Mouse (Mus musculus) MN1 (cell line): Measurements from ENCODE around the gene Rps11.
"Not testable (repeated sequence)": the region's sequence is repeated elsewhere in the genome, so short reads cannot be mapped to it uniquely, and the experiment has no call there.

Experiments
- DNase-seq: peaks from one replicate; pipeline ENCODE4 v3.0.0-alpha.2; 2016; ENCODE audit warnings: low spot score

Rps11 gene

GRCm38 (mm10) chr7:45131850-45132249, 7.6 kb upstream of the Rps11 start:
- DNase-seq = no peak

- no peak for DNase-seq
Observed at GRCm38 (mm10) chr7:45129776-45130512, 5.7 kb upstream of the Rps11 start.

- DNase-seq = peak; percentile 79
Observed at GRCm38 (mm10) chr7:45129318-45129717, 5.1 kb upstream of the Rps11 start.

GRCm38 (mm10) chr7:45128624-45129246, 4.5 kb upstream of the Rps11 start, which contains the start of gene Rpl13a:
Gene Rpl13a, minus strand, starts transcription at chr7:45128761.
- peak; percentile 99 for DNase-seq

GRCm38 (mm10) chr7:45127700-45128224, 3.5 kb upstream of the Rps11 start:
- no peak for DNase-seq

GRCm38 (mm10) chr7:45126844-45127699, 2.8 kb upstream of the Rps11 start:
- DNase-seq = peak; percentile 37

GRCm38 (mm10) chr7:45126147-45126843, 2.1 kb upstream of the Rps11 start:
- DNase-seq = no peak

- not testable (repeated sequence) for DNase-seq
Observed at GRCm38 (mm10) chr7:45125649-45126048, 1.4 kb upstream of the Rps11 start.

GRCm38 (mm10) chr7:45125144-45125600, 933 bp upstream of the Rps11 start:
- peak; percentile 35 for DNase-seq

- DNase-seq = peak; percentile 53
Observed at GRCm38 (mm10) chr7:45123186-45123570, 1.1 kb downstream of the Rps11 start.

GRCm38 (mm10) chr7:45122561-45123185, 1.6 kb downstream of the Rps11 start:
- DNase-seq = no peak

GRCm38 (mm10) chr7:45121966-45122365, 2.3 kb downstream of the Rps11 start:
- DNase-seq = no peak

GRCm38 (mm10) chr7:45121404-45121803, 2.8 kb downstream of the Rps11 start:
- no peak for DNase-seq

- DNase-seq = no peak
Observed at GRCm38 (mm10) chr7:45119780-45120709, 4.2 kb downstream of the Rps11 start.

- DNase-seq = no peak
Observed at GRCm38 (mm10) chr7:45118336-45118735, 5.9 kb downstream of the Rps11 start.

GRCm38 (mm10) chr7:45117566-45117965, 6.7 kb downstream of the Rps11 start:
- DNase-seq = no peak

GRCm38 (mm10) chr7:45113476-45113875, 10.8 kb downstream of the Rps11 start:
- no peak for DNase-seq

GRCm38 (mm10) chr7:45112529-45112928, 11.7 kb downstream of the Rps11 start:
- no peak for DNase-seq

GRCm38 (mm10) chr7:45111940-45112339, 12.3 kb downstream of the Rps11 start:
- no peak for DNase-seq

- DNase-seq = not testable (repeated sequence)
Observed at GRCm38 (mm10) chr7:45110089-45110488, 14.2 kb downstream of the Rps11 start.
